Mouse (Mus musculus) bone marrow, adult 2 months (tissue): ENCODE data around the gene Bcat2. TPM values are rescaled to one million over a fixed set of nuclear protein-coding genes. Genes with fewer than 3 reads are reported as not detected.

Source experiments
- H3K27ac ChIP-seq: fragments of 200-500 bp; 2 replicates; pipeline ENCODE4 v1.5.1; 2012; ENCODE audit warnings: low read depth, mild to moderate bottlenecking, control low read depth, inconsistent platforms, low read length; ENCODE audit not compliant: control insufficient read depth, poor library complexity, insufficient read depth
- H3K4me1 ChIP-seq: fragments of 200-500 bp; 2 replicates; pipeline ENCODE4 v1.6.1; 2011; ENCODE audit warnings: low read length; ENCODE audit not compliant: control insufficient read depth, insufficient read depth
- H3K4me3 ChIP-seq: fragments of 200-500 bp; replicated peaks from 2 replicates; pipeline ENCODE3; 2011; ENCODE audit warnings: mild to moderate bottlenecking, low read depth, low read length, control low read depth; ENCODE audit not compliant: control insufficient read depth
- CTCF ChIP-seq: fragments of 200-500 bp; IDR thresholded peaks from 2 replicates; pipeline ENCODE4 v1.5.1; 2011; ENCODE audit warnings: low read length, control low read depth; ENCODE audit not compliant: control insufficient read depth, insufficient read depth
- POLR2A ChIP-seq: fragments of 200-500 bp; IDR thresholded peaks from 2 replicates; pipeline ENCODE4 v1.6.1; 2011; ENCODE audit warnings: low read depth, mild to moderate bottlenecking, control low read depth, low read length, borderline replicate concordance; ENCODE audit not compliant: control insufficient read depth
- WGBS: fragments of 180-500 bp; shearing (Covaris S2); methylation state at CpG from one replicate; pipeline ENCODE4 v1.1.7; 2018; 5-methylcytosine and 5-hydroxymethylcytosine counted together
- polyA plus RNA-seq: library from polyadenylated mRNA; stranded (reverse); fragments of >200 nt; gene quantifications from 2 replicates; pipeline ENCODE4 v1.2.4, GENCODE M21; 2011; ENCODE audit warnings: low replicate concordance; ENCODE audit not compliant: missing spikeins, insufficient read depth, insufficient read length

Gene Bcat2
- polyA plus RNA-seq, 1 experiment: 58.4 TPM

- Histone ChIP-seq H3K27ac (no peak overlapping the region), H3K4me3 (no peak overlapping the region), H3K4me1 (no peaks in the 10 kb centered on the region; the same call in 1 of the 2 replicates)
- TF ChIP-seq POLR2A: no peak
- TF ChIP-seq CTCF: no peak
- WGBS: 93% methylated on average over 23 of the region's 23 CpGs
These were observed 18.0 kb downstream of the Bcat2 start for GRCm38 (mm10) chr7:45587631-45588592.

DNA sequence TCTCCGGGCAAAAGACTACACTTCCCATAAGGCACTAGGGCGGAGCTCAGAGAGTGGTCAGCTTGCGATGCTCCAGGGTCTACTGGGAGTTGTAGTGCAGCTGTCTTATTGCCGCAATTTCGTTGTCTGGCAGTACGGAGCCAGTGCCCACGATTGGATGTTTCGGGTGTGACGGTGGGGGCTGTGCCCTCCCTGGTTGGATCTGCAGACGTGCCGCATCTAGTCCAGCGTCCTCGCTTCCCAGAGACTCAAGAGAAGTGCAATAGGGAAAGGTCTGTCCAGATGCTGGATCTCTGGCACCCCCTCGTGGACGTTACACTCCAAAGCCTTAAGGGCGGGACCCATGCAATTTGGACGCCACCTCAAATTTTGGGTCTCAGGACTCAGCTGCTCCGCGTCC, 19.2 kb downstream of the Bcat2 start:
- Histone ChIP-seq H3K4me1 (no peaks in the 10 kb centered on the region; the same call in 1 of the 2 replicates), H3K27ac (no peak overlapping the region), H3K4me3 (peak overlapping the region; percentile 69)
- WGBS: 6% methylated on average over 19 of the region's 19 CpGs
- TF ChIP-seq POLR2A (peak; percentile 16; the same call in 1 of the 2 replicates), CTCF (peak; percentile 87)

GRCm38 (mm10) chr7:45589898-45590297, 19.9 kb downstream of the Bcat2 start:
- TF ChIP-seq CTCF: no peak
- no peak for TF ChIP-seq POLR2A
- H3K27ac ChIP-seq: no peak overlapping the region
- no peak overlapping the region for H3K4me3 ChIP-seq
- no peaks in the 10 kb centered on the region; the same call in 1 of the 2 replicates for H3K4me1 ChIP-seq
- WGBS: 79% methylated on average over 5 of the region's 5 CpGs

GRCm38 (mm10) chr7:45590874-45591273, 20.9 kb downstream of the Bcat2 start:
- WGBS: 60% methylated on average over 3 of the region's 3 CpGs
- Histone ChIP-seq H3K4me3 (no peak overlapping the region), H3K4me1 (no peaks in the 10 kb centered on the region; the same call in 1 of the 2 replicates), H3K27ac (no peak overlapping the region)
- TF ChIP-seq CTCF (no peak), POLR2A (no peak)

DNA sequence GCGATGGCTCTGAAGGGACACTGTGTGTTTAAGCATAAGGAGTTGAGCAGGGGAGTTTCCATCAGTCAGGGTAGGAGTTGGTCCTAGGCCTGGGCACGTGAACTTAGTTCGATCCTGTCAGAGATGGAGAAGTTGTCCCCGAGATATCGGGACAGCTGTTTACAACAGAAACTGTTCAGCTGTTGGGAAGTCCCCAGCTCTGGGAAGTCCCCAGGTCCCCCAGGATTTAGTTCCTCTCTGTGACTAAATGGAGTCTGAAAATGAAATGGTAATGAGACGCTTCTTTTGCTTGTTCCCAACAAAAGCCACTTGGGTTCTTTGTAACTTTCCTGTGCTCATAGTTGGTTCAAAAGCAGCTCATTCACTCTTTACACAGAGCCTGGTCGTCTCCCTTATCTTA, 21.9 kb downstream of the Bcat2 start:
- no peak overlapping the region for H3K4me3 ChIP-seq
- no peak for TF ChIP-seq POLR2A
- TF ChIP-seq CTCF: no peak
- no peaks in the 10 kb centered on the region; the same call in 1 of the 2 replicates for H3K4me1 ChIP-seq
- WGBS: 24% methylated on average over 7 of the region's 7 CpGs
- H3K27ac ChIP-seq: no peak overlapping the region; the same call in 1 of the 2 replicates

DNA sequence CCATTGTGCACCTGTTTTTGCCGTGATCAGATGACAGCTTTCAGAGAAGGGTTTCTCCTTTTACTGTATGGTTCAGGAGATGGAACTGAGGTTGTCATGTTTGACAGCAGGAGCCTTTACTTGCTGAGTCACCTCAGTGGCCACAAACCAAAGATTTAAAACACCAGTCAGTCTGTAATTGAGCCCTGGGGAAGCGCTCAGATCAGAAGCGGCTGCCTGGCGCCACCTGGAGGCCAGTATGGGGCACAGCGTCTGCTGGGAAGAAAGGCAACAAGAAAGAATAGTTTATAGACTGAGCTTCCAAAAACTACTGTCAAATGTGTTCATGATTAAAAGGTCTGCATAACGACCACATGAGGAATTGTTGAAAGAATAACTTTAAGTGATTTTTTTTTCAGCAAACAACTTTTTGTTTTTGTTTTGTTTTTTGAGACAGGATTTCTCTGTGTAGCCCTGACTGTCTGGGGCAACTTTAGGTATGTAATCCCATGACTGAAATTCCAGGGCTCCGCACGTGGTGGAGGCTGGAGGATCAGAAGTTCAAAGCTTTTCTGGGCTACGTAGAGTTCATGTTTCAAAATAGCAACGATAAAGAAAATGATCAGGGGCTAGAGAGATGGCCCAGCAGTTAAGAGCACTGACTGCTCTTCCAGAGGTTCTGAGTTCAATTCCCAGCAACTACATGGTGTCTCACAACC, 23.3 kb downstream of the Bcat2 start:
- H3K4me1 ChIP-seq: no peaks in the 10 kb centered on the region; the same call in none of the 2 replicates
- 26% methylated on average over 10 of the region's 10 CpGs for WGBS
- no peak overlapping the region for H3K4me3 ChIP-seq
- no peak overlapping the region for H3K27ac ChIP-seq
- TF ChIP-seq POLR2A (no peak), CTCF (peak; percentile 93)

DNA sequence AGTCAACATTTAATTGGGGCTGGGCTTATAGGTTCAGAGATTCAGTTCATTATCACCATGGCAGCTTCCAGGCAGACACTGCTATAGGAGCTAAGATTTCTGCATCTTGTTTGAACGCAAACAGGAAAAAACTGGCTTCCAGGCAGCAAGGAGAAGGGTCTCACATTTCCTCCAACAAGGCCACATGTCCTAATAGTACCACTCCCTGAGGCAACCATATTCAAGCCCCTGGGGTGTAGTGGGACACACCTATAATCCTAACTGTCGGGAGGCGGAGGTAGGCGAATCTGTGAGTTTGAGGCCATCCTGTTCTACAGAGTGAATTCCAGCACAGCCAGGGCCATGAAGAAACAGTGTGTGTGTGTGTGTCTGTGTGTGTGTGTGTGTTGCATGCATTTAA, 25.2 kb downstream of the Bcat2 start:
- WGBS: 84% methylated on average over 4 of the region's 4 CpGs
- Histone ChIP-seq H3K4me3 (no peak overlapping the region), H3K4me1 (no peaks in the 10 kb centered on the region; the same call in none of the 2 replicates), H3K27ac (no peak overlapping the region)
- TF ChIP-seq POLR2A (no peak), CTCF (no peak)

DNA sequence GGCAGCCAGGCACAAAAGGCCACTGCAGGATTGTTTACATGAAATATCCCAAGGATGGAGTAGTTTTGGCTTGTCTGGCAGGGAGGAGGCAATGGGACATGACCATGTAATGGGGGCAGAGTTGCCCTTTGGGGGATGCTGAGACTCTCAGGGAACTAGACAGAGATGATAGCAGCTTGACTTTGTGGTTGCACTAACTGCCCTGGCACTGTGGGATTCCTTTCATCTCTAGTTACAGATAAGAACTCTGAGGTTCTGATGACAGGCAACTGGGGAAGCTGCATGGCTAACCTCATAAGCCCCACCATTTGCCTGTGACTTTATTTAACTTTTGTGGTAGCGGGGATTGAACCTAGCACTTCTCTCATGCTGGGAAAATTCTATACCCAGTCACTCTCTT, 26.2 kb downstream of the Bcat2 start:
- no peak for TF ChIP-seq CTCF
- TF ChIP-seq POLR2A: no peak
- 83% methylated on average over 1 of the region's 1 CpGs for WGBS
- H3K27ac ChIP-seq: no peak overlapping the region
- H3K4me3 ChIP-seq: no peak overlapping the region
- peaks cover 3% of the 10 kb centered on the region for H3K4me1 ChIP-seq
